Comparison of ENCODE assay signal across 13 mouse cellular contexts in the genomic region with DNA sequence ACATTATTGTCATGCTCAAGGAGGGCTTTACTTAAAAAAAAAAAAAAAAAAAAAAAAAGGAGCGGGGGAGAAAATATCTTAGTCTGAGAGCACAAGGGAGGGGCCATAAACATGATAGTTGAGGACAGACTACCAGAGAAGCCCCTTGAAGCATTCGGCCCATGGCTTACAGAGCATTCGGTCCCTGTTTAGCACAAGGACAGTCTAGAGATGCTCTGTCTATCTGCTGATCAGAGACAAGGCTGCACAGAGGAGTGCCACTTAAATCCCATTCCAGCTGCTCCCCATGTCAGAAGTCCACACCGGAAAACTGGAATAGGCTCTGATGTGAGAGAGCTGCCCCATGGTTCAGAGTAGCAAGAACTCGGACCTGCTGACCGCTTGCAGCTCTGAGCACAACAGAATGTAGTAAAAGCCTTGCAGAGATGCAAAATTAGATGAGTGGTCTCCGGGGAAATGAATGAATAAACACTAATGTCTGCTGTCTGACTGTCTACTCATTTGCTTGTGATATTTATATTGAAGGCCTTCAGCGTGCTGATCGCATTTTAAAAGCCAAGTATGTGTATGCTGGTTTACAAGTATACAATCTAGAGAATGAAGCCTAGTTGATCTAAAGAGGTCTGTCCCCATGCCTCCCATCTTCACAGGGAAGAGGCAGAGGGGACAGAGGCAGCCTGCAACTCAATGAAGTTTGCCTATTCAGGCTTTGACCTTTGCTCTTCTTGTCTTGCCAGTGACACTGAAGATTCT.
DNase-seq lines count a peak whose midpoint lies in the region; ATAC-seq and TF ChIP-seq lines count a peak whose summit lies in the region.
"Had no signal": no experiment of that assay in that cellular context is flagged by ENCODE, and none has a peak within 500 bp of the region (broad histone marks: within the 10 kb centered on the region; RNA-seq: fewer than 3 reads in every experiment).

No protein-coding gene starts in this region.

- no peak overlapping the region for H3K4me3 ChIP-seq in left cerebral cortex, adult 2 months
- no peak overlapping the region for H3K4me3 ChIP-seq in forebrain, embryonic 15.5 days
- H3K4me3 ChIP-seq in midbrain, embryonic 11.5 days (ENCODE audit: low read depth, low read length), result no peak overlapping the region
- H3K4me3 ChIP-seq in thymus, adult 2 months (ENCODE audit: control insufficient read depth, insufficient read depth, low read length), result no peak overlapping the region
- H3K4me3 ChIP-seq: embryonic facial prominence, embryonic 15.5 days; heart, embryonic 15.5 days had no signal

- H3K4me2 ChIP-seq in forebrain, embryonic 15.5 days (replicated peaks), result 0 out of 2 replicates have a peak overlapping the region, but pooled peaks have one; percentile 3
- peak overlapping the region; percentile 3; the same call in 1 of the 2 replicates for H3K4me2 ChIP-seq in midbrain, embryonic 11.5 days
- H3K4me2 ChIP-seq: embryonic facial prominence, embryonic 15.5 days; heart, embryonic 15.5 days; lung, embryonic 14.5 days had no signal

- WGBS in forebrain, embryonic 15.5 days, result 71% methylated on average over 9 of the region's 9 CpGs
- WGBS in midbrain, embryonic 11.5 days, result 56% methylated on average over 8 of the region's 9 CpGs
- WGBS in thymus, adult 2 months, result 93% methylated on average over 9 of the region's 9 CpGs

- H3K27ac ChIP-seq in left cerebral cortex, adult 2 months, result peak overlapping the region; percentile 89
- H3K27ac ChIP-seq in forebrain, embryonic 15.5 days (replicated peaks), result peak overlapping the region; percentile 86
- peak overlapping the region; percentile 71 for H3K27ac ChIP-seq in midbrain, embryonic 11.5 days (ENCODE audit: low read depth, low read length)
- H3K27ac ChIP-seq in thymus, adult 2 months (ENCODE audit: control insufficient read depth, insufficient read depth, low read length), result no peak overlapping the region
- H3K27ac ChIP-seq: embryonic facial prominence, embryonic 15.5 days; heart, embryonic 15.5 days had no signal

- TF ChIP-seq POLR2A in thymus, adult 2 months (IDR thresholded peaks at IDR 0.05; ENCODE audit: control insufficient read depth, extremely low read depth, insufficient read depth, low read length, poor library complexity), result no peak

- peak in 1 of 2 experiments; percentile 16 for DNase-seq in left cerebral cortex, adult 2 months (ENCODE audit: extremely low spot score in 1 of 2, low spot score in 2 of 2)
- no peak for DNase-seq in left cerebral cortex, adult 8-10 months (ENCODE audit: low spot score in 2 of 2)
- DNase-seq in midbrain, embryonic 11.5 days (ENCODE audit: low spot score, missing footprints), result peak; percentile 91
- DNase-seq in retina, postnatal 1 day, result peak; percentile 5
- no peak for DNase-seq in heart, postnatal 10 days
- no peak for DNase-seq in thymus, adult 2 months
- DNase-seq: gastrocnemius, postnatal 10 days had no signal

- intact Hi-C loops in left cerebral cortex, adult 2 months (cut with DNase I), result no loop called here
- intact Hi-C loops in heart, postnatal 10 days (cut with DNase I), result no loop called here

- no peak for TF ChIP-seq CTCF in left cerebral cortex, adult 2 months (IDR thresholded peaks at IDR 0.05)
- TF ChIP-seq CTCF in thymus, adult 2 months (IDR thresholded peaks at IDR 0.05; ENCODE audit: borderline replicate concordance, control insufficient read depth, extremely low read depth, insufficient read depth, low read length, poor library complexity), result no peak

- peaks cover 22% of the 10 kb centered on the region for H3K4me1 ChIP-seq in forebrain, embryonic 15.5 days
- peaks cover 17% of the 10 kb centered on the region for H3K4me1 ChIP-seq in midbrain, embryonic 11.5 days (ENCODE audit: control insufficient read depth, insufficient read depth, low read length)
- H3K4me1 ChIP-seq in thymus, adult 2 months (replicated peaks; ENCODE audit: control insufficient read depth, insufficient read depth, low read length), result no peaks in the 10 kb centered on the region
- H3K4me1 ChIP-seq: embryonic facial prominence, embryonic 15.5 days; heart, embryonic 15.5 days had no signal

- H3K9ac ChIP-seq in forebrain, embryonic 15.5 days (replicated peaks), result no peak overlapping the region
- peak overlapping the region; percentile 5; the same call in 1 of the 2 replicates for H3K9ac ChIP-seq in midbrain, embryonic 11.5 days (ENCODE audit: low read length)
- H3K9ac ChIP-seq: embryonic facial prominence, embryonic 15.5 days; heart, embryonic 15.5 days; lung, embryonic 14.5 days had no signal

- H3K9me3 ChIP-seq in forebrain, embryonic 15.5 days, result no peaks in the 10 kb centered on the region
- H3K9me3 ChIP-seq in midbrain, embryonic 11.5 days (ENCODE audit: control insufficient read depth, low read length), result no peaks in the 10 kb centered on the region
- H3K9me3 ChIP-seq: embryonic facial prominence, embryonic 15.5 days; heart, embryonic 15.5 days had no signal

- ATAC-seq in forebrain, embryonic 15.5 days (replicated peaks), result peak; percentile 55
- peak; percentile 54 for ATAC-seq in midbrain, embryonic 11.5 days (ENCODE audit: low FRiP score)
- ATAC-seq in CD4-positive, CD25-positive, alpha-beta regulatory T cell, adult 4 months, result no peak
- ATAC-seq: intestine, postnatal 0 days had no signal

- H3K27me3 ChIP-seq in forebrain, embryonic 15.5 days, result no peaks in the 10 kb centered on the region
- H3K27me3 ChIP-seq in midbrain, embryonic 11.5 days (ENCODE audit: control insufficient read depth, insufficient read depth, low read length), result no peaks in the 10 kb centered on the region
- H3K27me3 ChIP-seq in thymus, adult 2 months (ENCODE audit: control insufficient read depth, insufficient read depth, low read length), result no peaks in the 10 kb centered on the region
- H3K27me3 ChIP-seq: embryonic facial prominence, embryonic 15.5 days; heart, embryonic 15.5 days had no signal

- H3K36me3 ChIP-seq in forebrain, embryonic 15.5 days, result no peaks in the 10 kb centered on the region
- H3K36me3 ChIP-seq in midbrain, embryonic 11.5 days (ENCODE audit: control insufficient read depth, insufficient read depth, low read length), result no peaks in the 10 kb centered on the region
- H3K36me3 ChIP-seq in thymus, adult 2 months (ENCODE audit: control insufficient read depth, insufficient read depth, low read length), result no peaks in the 10 kb centered on the region
- H3K36me3 ChIP-seq: embryonic facial prominence, embryonic 15.5 days; heart, embryonic 15.5 days had no signal

Comparison
In these comparisons a context has a peak if more than half of its experiments do, and no peak if none do; other contexts are left out.
1. DNase-seq: peak in midbrain, embryonic 11.5 days (single experiment) and retina, postnatal 1 day (single experiment); none in left cerebral cortex, adult 8-10 months (0 of 2), heart, postnatal 10 days (0 of 2) and thymus, adult 2 months (single experiment).